Mouse (Mus musculus): ENCODE data around the gene I830077J02Rik. TPM values are rescaled to one million over a fixed set of nuclear protein-coding genes. Genes with fewer than 3 reads are reported as not detected.

I830077J02Rik gene
- 0.31 and 0.49 TPM in 2 replicates for polyA plus RNA-seq (2012; rRNA removed)

DNA sequence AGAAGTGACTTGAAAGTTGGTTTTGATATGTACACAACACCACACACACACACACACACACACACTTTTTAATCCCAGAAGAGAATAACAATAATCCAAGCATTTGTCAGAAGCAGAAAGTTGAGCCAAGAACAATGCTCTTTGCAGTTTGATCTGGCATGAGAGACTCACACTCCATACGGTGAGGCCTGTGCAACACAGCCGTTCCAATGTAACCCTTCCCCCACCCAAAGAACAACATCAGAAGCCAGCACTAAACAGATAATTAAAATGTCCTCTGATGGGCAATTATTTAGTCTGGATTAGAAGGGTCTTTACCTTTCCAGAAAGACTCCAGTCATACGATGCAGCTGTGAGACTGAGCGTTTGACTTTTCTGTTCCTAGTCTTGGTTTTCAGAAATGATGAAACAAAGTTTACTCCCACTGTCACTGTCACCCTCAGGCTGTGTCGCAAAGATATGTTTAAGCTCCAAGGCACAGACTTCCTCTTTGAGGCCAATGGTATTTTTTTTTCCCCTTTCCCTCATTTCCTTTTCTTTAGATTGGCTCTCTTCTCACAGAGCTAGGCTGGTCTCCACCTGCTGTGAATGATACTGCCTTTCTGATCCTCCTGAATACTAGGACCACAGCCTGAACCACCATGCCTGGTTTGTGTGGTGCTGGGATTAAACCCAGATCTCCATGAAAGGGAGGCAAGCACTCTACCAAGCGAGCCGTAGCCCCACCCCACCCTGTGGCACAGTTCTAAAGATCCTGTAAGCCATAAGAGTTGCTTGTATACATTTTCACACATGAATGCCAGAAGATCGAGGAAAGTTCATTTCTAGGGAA lies at the start of gene I830077J02Rik:
Gene I830077J02Rik (minus strand): TSS at position 425 of the 832 bp plus-strand sequence.

DNA sequence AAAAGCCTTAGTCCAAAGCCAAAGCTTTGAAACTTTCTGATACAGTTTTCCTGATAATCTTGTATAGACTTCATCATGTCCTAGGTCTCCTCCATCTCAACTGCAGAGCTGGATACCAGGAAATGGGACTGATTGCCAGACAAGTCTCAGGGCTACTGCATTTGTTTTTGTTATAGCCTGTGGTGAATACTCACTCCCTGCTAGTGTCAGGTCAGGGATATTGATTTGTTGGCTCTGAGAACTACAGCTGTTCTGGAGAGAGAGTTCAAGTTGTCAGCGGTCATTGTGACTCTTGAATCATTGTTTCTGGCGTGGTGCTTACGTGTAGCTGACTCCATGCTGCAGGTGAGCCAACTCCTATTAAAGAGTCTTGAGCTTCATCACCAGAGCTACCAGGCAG lies 40.9 kb upstream of the I830077J02Rik start, which contains the start of gene Ovgp1:
Gene Ovgp1 (plus strand): TSS at position 301 of the 400 bp plus-strand sequence.

DNA sequence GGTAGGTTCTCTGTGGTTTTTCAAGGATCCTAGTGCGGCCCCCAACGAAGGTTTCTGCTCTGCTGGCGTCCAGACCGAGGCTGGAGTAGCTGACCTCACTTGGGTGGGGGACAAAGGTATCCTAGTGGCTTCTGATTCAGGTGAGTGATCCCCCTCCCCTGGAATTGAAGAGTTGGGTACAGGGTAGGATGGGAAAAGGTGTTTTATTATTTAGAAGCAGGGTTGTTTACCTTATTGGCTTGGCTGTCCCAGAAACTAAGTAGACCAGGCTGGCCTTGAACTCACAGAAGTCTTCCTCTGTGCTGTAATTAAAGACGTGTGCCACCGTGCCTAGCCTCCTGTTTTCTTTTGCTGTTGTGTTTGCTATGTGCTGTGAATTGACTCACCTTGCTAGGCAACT lies 27.5 kb upstream of the I830077J02Rik start, which contains the start of gene Atp5f1:
Gene Atp5f1 (minus strand): TSS at position 101 of the 400 bp plus-strand sequence.

DNA sequence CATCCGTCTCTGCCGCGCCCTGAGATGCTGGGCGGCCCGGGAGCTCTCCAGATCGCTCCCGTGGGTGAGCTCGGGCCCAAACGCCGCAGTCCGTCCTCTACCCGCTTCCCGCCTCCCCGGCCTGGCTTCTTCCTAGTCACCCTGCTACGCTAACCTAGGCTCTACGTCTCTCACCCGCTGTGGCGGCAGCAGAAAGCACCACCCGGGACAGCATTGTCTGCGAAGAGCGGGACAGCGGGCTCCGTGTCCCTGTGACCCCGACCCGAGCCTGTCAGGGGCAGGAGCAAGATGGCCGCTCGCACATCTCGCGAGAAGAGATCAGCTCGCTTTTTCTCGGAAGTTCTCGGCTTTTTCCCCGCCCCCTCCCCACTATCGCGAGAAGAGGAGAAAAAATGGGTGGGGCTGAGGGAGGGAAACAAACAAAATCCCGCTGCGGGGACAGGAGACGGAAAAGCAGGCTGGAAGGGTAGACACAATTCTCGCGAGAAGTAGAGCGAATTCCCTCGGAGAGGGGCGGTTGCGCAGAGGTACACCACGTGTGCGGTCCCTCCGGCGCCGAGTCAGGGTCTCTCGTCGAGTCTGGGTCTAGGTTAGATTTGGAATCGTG lies 26.6 kb upstream of the I830077J02Rik start, which contains the start of gene Wdr77:
Gene Wdr77 (plus strand): TSS at position 396 of the 607 bp plus-strand sequence.

Other genes with a start within 250 kb of the I830077J02Rik start
- gene Ddx20, start 245.1 kb downstream of the I830077J02Rik start, polyA plus RNA-seq (2012; rRNA removed) = 15.8 and 16.1 TPM in 2 replicates
- 10.8 and 11.7 TPM in 2 replicates for gene Inka2, start 228.1 kb downstream of the I830077J02Rik start, polyA plus RNA-seq (2012; rRNA removed)
- 41.1 and 49.6 TPM in 2 replicates for gene Rap1a, start 131.3 kb downstream of the I830077J02Rik start, polyA plus RNA-seq (2012; rRNA removed)
- gene Adora3, start 61.8 kb downstream of the I830077J02Rik start, polyA plus RNA-seq (2012; rRNA removed) = 0.19 TPM in 2 replicates
- 0.16 TPM in 1 of 2 replicates, not detected in the other for gene Tmigd3, start 61.8 kb downstream of the I830077J02Rik start, polyA plus RNA-seq (2012; rRNA removed)
- gene Wdr77, start 26.7 kb upstream of the I830077J02Rik start, polyA plus RNA-seq (2012; rRNA removed) = 67.9 and 71.0 TPM in 2 replicates
- gene Atp5f1, start 27.4 kb upstream of the I830077J02Rik start, polyA plus RNA-seq (2012; rRNA removed) = 296 and 318 TPM in 2 replicates
- gene Ovgp1, start 41.0 kb upstream of the I830077J02Rik start, polyA plus RNA-seq (2012; rRNA removed) = 15.0 and 15.8 TPM in 2 replicates
- 3.6 and 5.9 TPM in 2 replicates for gene Pifo, start 82.0 kb upstream of the I830077J02Rik start, polyA plus RNA-seq (2012; rRNA removed)
- 0.07 and 0.08 TPM in 2 replicates for gene Chil5, start 100.2 kb upstream of the I830077J02Rik start, polyA plus RNA-seq (2012; rRNA removed)
- gene Chia1, start 180.6 kb upstream of the I830077J02Rik start, polyA plus RNA-seq (2012; rRNA removed) = 2.9 and 3.4 TPM in 2 replicates
- 0.09 TPM in 1 of 2 replicates, not detected in the other for gene Chil3, start 234.9 kb upstream of the I830077J02Rik start, polyA plus RNA-seq (2012; rRNA removed)

All from central nervous system, embryonic 18 days (tissue).